Mouse (Mus musculus): Measurements from ENCODE around the gene Frmd4a. TPM values are rescaled to one million over a fixed set of nuclear protein-coding genes. Genes with fewer than 3 reads are reported as not detected.
"Not testable (repeated sequence)": the region's sequence is repeated elsewhere in the genome, so short reads cannot be mapped to it uniquely, and the experiment has no call there.

The Frmd4a gene
- polyA plus RNA-seq, 1 experiment from 2014 or later: 16.0 TPM

DNA sequence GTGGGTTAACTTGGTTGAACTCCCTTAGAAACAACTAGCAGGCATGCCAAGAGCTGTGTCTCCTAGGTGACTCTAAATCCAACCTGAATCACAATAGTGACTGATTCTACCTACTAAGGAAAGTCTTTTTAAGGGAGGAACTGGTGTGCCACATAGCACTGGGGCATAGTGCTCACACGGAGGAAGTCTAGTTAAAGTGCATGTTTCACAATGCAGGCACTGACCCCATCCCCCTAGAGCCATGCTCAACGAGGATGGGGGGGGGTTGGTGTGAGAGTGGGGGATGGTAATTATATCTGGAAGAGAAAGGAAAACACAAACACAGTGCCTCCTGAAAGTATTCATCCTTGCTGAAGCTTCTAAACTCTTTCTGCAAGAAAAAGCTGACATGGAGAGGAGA lies 533.9 kb downstream of the Frmd4a start:
- Histone ChIP-seq H3K36me3 (replicated peaks) (no peaks in the 10 kb centered on the region), H3K27me3 (no peaks in the 10 kb centered on the region), H3K4me2 (no peak overlapping the region), H3K9ac (no peak overlapping the region), H3K9me3 (replicated peaks) (no peaks in the 10 kb centered on the region), H3K4me3 (replicated peaks) (no peak overlapping the region), H3K27ac (replicated peaks) (peak overlapping the region; percentile 12; the same call in 1 of the 2 replicates), H3K4me1 (replicated peaks) (peaks cover 48% of the 10 kb centered on the region)
- ATAC-seq (ENCODE audit: insufficient read depth): no peak
- WGBS (ENCODE audit: insufficient replicate concordance): 13% methylated on average over 2 of the region's 2 CpGs

DNA sequence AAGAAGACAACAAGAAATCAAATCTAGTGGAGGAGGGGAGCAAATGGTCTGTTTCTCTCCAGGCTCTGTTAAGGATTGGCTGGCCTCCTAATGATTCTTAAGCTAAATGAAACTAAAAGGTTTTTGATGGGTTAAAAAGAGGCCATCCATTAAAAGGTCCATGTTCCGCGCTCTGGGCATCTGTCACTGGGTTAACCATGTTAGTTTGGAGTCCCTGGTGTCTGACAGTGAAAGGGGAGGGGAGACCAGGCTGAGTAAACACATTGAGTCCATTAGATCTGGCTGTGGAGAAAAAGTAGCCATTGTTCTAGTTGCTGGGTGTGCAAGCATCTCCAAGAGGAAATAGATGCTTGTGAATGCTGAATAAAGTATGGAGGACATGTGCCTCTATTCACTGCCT lies 534.3 kb downstream of the Frmd4a start:
- H3K27me3 ChIP-seq: no peaks in the 10 kb centered on the region
- no peak overlapping the region for H3K4me2 ChIP-seq
- peak overlapping the region; percentile 51 for H3K27ac ChIP-seq (replicated peaks)
- no peak overlapping the region for H3K4me3 ChIP-seq (replicated peaks)
- no peak overlapping the region for H3K9ac ChIP-seq
- 87% methylated on average over 2 of the region's 2 CpGs for WGBS (ENCODE audit: insufficient replicate concordance)
- H3K4me1 ChIP-seq (replicated peaks): peaks cover 49% of the 10 kb centered on the region
- no peaks in the 10 kb centered on the region for H3K9me3 ChIP-seq (replicated peaks)
- H3K36me3 ChIP-seq (replicated peaks): no peaks in the 10 kb centered on the region
- ATAC-seq (ENCODE audit: insufficient read depth): no peak

DNA sequence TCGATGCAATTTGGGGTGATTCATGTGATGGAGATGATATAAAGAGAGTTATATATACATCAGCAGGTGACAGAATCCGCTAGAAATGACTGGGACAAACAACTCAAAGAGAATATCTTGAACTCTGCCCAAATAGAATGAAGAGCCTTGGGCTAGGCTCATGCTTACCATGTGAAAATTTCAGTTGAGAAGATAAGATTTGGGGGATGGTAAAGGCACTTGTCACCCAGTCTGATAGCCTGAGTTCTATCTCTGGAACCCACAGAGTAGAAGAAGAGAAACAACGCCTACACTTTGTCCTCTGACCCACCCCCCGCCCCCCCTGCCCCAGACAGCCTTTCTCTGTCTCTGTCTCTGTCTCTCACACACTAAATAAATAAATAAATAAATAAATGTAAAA lies 535.0 kb downstream of the Frmd4a start:
- Histone ChIP-seq H3K27ac (replicated peaks) (peak overlapping the region; percentile 51), H3K4me1 (replicated peaks) (peaks cover 55% of the 10 kb centered on the region), H3K36me3 (replicated peaks) (no peaks in the 10 kb centered on the region), H3K4me3 (replicated peaks) (no peak overlapping the region), H3K4me2 (0 out of 2 replicates have a peak overlapping the region, but pooled peaks have one; percentile 2), H3K9ac (no peak overlapping the region), H3K27me3 (no peaks in the 10 kb centered on the region), H3K9me3 (replicated peaks) (no peaks in the 10 kb centered on the region)
- peak; percentile 77 for ATAC-seq (ENCODE audit: insufficient read depth)
- WGBS (ENCODE audit: insufficient replicate concordance): 42% methylated on average over 4 of the region's 4 CpGs

DNA sequence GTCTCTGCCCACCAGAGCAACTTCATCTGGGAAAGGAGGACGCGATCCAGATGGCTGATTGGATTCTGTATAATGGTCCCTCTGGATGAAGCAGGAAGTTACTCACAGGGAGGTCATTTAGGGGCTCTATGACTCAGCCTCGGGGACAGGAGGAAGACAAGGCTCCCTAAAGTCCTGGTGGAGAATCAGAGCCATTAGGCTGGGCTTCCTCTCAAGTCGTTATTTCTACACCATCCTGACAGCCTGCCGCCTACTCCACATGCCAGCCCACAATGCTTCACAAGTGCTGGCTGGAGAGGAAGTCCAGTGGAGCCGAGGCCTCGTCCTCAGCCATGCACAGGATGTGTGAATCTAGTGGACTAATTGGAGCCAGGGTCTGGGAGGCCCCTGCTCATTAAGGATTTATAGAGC lies 537.7 kb downstream of the Frmd4a start:
- Histone ChIP-seq H3K4me1 (replicated peaks) (peaks cover 70% of the 10 kb centered on the region), H3K4me2 (no peak overlapping the region), H3K27me3 (no peaks in the 10 kb centered on the region), H3K27ac (replicated peaks) (peak overlapping the region; percentile 34), H3K36me3 (replicated peaks) (no peaks in the 10 kb centered on the region), H3K4me3 (replicated peaks) (no peak overlapping the region), H3K9me3 (replicated peaks) (no peaks in the 10 kb centered on the region), H3K9ac (no peak overlapping the region)
- ATAC-seq (ENCODE audit: insufficient read depth): no peak
- 32% methylated on average over 7 of the region's 7 CpGs for WGBS (ENCODE audit: insufficient replicate concordance)

DNA sequence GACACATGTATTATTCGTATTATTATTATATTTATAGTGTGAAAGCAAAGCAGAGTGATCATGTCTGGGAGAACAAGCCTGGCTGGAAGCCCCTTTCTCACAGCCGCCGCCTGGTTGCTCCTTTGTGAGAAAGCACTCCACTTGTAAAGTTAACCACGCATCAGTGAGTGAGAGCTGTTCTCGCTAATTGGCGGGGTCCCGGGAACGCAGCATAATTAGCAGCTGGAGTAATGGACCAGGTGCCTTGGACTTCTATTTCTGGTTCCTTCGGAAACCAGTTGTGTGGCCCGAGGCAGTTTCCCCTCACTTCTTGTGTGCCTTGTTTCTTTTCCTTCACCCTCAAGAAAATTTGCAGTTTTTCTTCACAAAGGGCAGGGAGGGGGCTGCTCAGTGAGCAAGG lies 538.7 kb downstream of the Frmd4a start:
- H3K4me3 ChIP-seq (replicated peaks): no peak overlapping the region
- WGBS (ENCODE audit: insufficient replicate concordance): 80% methylated on average over 10 of the region's 10 CpGs
- H3K9ac ChIP-seq: no peak overlapping the region
- H3K27me3 ChIP-seq: no peaks in the 10 kb centered on the region
- H3K4me1 ChIP-seq (replicated peaks): peaks cover 69% of the 10 kb centered on the region
- peak overlapping the region; percentile 100; the same call in 1 of the 2 replicates for H3K27ac ChIP-seq (replicated peaks)
- no peak overlapping the region for H3K4me2 ChIP-seq
- no peaks in the 10 kb centered on the region for H3K36me3 ChIP-seq (replicated peaks)
- no peaks in the 10 kb centered on the region for H3K9me3 ChIP-seq (replicated peaks)
- ATAC-seq (ENCODE audit: insufficient read depth): no peak

DNA sequence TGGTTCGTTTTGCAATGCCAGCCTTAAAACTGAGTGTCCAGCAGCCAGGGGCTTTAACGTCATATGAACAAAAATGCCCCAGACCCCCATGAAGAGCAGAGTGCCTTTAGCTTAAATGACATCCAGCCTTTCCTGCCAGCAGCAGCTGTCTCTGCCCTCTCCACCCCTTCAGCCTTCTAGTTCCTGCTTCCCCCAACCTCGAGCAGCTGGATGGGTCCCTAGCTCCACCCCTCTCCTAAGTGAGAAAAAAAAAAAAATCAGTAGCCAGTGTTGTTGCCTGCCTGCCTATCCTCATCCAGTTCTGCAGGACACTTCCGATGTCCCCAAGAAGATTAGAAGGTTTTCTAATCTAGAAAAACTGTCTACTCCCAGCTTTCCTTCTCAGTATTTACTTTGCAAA lies 539.5 kb downstream of the Frmd4a start:
- H3K4me3 ChIP-seq (replicated peaks): peak overlapping the region; percentile 70; the same call in 1 of the 2 replicates
- H3K9ac ChIP-seq: peak overlapping the region; percentile 13; the same call in 1 of the 2 replicates
- no peaks in the 10 kb centered on the region for H3K36me3 ChIP-seq (replicated peaks)
- H3K4me1 ChIP-seq (replicated peaks): peaks cover 66% of the 10 kb centered on the region
- WGBS (ENCODE audit: insufficient replicate concordance): 14% methylated on average over 4 of the region's 4 CpGs
- peak overlapping the region; percentile 83 for H3K4me2 ChIP-seq
- no peaks in the 10 kb centered on the region for H3K27me3 ChIP-seq
- no peaks in the 10 kb centered on the region for H3K9me3 ChIP-seq (replicated peaks)
- no peak for ATAC-seq (ENCODE audit: insufficient read depth)
- peak overlapping the region; percentile 100 for H3K27ac ChIP-seq (replicated peaks)

DNA sequence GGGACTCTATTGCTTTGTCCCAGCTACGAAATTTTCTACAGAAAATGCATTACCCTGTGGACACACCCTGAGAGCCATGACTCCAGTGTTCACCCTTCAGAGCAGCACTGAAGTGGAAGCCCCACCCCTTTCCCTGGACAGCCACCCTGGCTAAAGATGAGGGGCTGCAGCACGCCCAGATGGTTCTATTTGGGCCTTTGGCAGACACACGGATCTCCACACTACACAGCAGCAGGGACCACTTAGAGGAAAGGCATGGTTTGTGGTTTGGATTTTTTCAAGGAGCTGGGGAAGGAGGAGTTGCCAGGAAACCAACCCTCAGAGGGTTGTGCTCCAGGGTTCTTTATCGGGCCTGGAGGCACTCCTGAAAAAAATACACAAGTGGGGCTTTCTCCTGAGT lies 539.9 kb downstream of the Frmd4a start:
- ATAC-seq (ENCODE audit: insufficient read depth): no peak
- peak overlapping the region; percentile 100 for H3K27ac ChIP-seq (replicated peaks)
- WGBS (ENCODE audit: insufficient replicate concordance): 20% methylated on average over 4 of the region's 4 CpGs
- no peaks in the 10 kb centered on the region for H3K36me3 ChIP-seq (replicated peaks)
- no peaks in the 10 kb centered on the region for H3K9me3 ChIP-seq (replicated peaks)
- H3K4me1 ChIP-seq (replicated peaks): peaks cover 66% of the 10 kb centered on the region
- peak overlapping the region; percentile 12; the same call in 1 of the 2 replicates for H3K9ac ChIP-seq
- no peaks in the 10 kb centered on the region for H3K27me3 ChIP-seq
- peak overlapping the region; percentile 70; the same call in 1 of the 2 replicates for H3K4me3 ChIP-seq (replicated peaks)
- H3K4me2 ChIP-seq: peak overlapping the region; percentile 83

DNA sequence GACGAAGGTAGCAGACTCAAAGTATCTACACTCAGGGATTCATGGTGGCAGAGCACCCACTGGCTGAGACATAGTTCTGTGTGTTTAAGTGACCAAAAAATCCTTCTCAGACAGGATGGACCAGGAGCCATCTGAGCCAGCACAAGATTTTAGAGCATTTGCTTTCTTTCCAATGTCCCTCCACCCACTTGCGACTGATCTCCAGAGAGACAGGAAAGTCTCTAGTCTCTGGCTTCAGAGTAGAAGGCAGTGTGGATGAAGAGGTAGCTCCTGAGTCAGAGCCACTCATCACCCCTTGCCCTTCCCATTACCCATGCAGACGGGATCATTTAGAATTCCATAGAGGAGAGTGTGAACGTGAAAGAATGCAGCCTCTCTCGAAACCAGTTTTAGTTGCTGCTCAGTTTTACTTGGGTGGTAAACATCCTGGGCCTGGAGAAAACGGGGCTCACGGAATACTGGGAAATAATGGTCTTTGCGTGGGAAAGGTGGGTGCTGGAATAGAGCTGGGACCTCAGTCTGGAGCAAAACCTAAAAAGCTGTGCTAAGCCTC lies 541.2 kb downstream of the Frmd4a start:
- Histone ChIP-seq H3K4me3 (replicated peaks) (peak overlapping the region; percentile 70), H3K27ac (replicated peaks) (peak overlapping the region; percentile 100), H3K27me3 (no peaks in the 10 kb centered on the region), H3K36me3 (replicated peaks) (peaks cover 8% of the 10 kb centered on the region), H3K4me2 (peak overlapping the region; percentile 83), H3K4me1 (replicated peaks) (peaks cover 70% of the 10 kb centered on the region), H3K9ac (peak overlapping the region; percentile 76), H3K9me3 (replicated peaks) (no peaks in the 10 kb centered on the region)
- ATAC-seq (ENCODE audit: insufficient read depth): no peak
- WGBS (ENCODE audit: insufficient replicate concordance): 11% methylated on average over 8 of the region's 8 CpGs

DNA sequence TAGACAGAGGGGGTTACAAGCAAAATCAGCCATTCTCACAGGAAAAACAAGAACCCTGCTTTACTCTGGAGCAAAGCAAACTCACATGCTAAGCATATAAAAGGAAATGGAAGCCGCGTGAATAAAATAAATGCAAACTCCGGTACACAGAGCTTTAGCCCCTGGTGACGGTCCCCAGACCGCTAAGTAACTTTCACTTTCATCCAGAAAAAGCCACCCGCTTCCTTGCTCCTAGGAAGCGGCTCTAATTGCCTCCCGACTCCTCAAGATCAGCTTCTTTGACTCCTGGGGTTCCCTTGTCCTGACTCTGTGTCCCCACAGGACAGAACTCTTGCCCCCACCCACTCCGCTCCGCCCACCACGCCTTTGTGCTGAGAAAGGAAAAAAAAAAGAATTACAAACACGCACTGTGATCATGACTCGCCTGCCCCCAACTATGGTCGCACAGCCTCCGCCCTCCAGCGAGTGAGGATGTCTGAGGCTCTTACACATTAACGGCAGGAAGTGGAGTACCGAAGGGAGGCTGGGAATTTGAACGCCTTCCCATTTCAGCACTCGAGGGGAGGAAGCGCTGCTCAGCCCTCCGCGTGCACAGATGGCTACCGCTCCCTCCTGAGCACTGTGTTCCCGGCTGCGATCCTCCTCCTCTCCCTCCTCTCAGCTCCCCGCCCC lies 541.8 kb downstream of the Frmd4a start:
- no peaks in the 10 kb centered on the region for H3K9me3 ChIP-seq (replicated peaks)
- ATAC-seq (ENCODE audit: insufficient read depth): peak; percentile 53
- peaks cover 75% of the 10 kb centered on the region for H3K4me1 ChIP-seq (replicated peaks)
- H3K36me3 ChIP-seq (replicated peaks): peaks cover 14% of the 10 kb centered on the region
- peak overlapping the region; percentile 76 for H3K9ac ChIP-seq
- under 1% methylated on average over 27 of the region's 27 CpGs for WGBS (ENCODE audit: insufficient replicate concordance)
- H3K4me2 ChIP-seq: peak overlapping the region; percentile 83
- peak overlapping the region; percentile 100 for H3K27ac ChIP-seq (replicated peaks)
- peak overlapping the region; percentile 70 for H3K4me3 ChIP-seq (replicated peaks)
- no peaks in the 10 kb centered on the region for H3K27me3 ChIP-seq

DNA sequence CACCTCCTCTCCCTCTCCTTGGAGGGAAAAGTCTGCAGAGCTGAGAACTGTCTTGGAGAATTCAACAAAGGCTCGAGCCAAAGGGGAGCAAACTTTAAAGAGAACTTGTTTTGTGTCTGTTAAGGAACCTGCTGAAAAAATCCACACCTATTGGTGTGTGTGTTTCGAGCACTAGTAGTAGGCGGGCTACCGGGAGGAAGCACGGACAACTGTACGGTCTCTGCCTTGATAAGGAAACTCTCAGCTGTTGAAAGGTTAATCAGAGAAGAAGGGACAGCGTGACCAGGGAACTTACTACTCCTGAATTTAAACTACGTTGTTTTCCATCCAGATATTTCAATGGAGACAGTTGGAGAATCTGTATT lies 542.3 kb downstream of the Frmd4a start:
- H3K27me3 ChIP-seq: no peaks in the 10 kb centered on the region
- peak overlapping the region; percentile 83 for H3K4me2 ChIP-seq
- peak overlapping the region; percentile 70 for H3K4me3 ChIP-seq (replicated peaks)
- peaks cover 80% of the 10 kb centered on the region for H3K4me1 ChIP-seq (replicated peaks)
- under 1% methylated on average over 8 of the region's 8 CpGs for WGBS (ENCODE audit: insufficient replicate concordance)
- H3K9me3 ChIP-seq (replicated peaks): no peaks in the 10 kb centered on the region
- ATAC-seq (ENCODE audit: insufficient read depth): peak; percentile 65
- peak overlapping the region; percentile 100 for H3K27ac ChIP-seq (replicated peaks)
- peaks cover 19% of the 10 kb centered on the region for H3K36me3 ChIP-seq (replicated peaks)
- H3K9ac ChIP-seq: peak overlapping the region; percentile 76

DNA sequence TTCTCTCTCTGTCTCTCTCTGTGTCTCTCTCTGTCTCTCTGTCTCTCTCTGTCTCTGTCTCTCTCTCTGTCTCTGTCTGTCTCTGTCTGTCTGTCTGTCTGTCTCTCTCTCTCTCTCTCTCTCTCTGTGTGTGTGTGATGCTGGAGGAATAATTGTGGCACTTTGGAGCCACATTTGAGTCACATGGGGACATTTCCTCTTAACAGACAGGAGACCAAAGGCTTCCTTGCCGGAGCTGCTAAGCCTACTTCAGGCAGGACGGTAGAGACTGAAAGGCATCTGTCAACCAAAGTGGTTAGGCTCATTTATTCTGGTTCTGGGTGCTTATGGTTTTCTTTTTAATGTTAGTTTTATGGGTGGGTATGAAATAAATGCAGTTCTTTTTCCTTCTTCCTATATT lies 543.0 kb downstream of the Frmd4a start:
- Histone ChIP-seq H3K4me2 (peak overlapping the region; percentile 83), H3K36me3 (replicated peaks) (peaks cover 25% of the 10 kb centered on the region), H3K4me1 (replicated peaks) (peaks cover 80% of the 10 kb centered on the region), H3K4me3 (replicated peaks) (peak overlapping the region; percentile 70), H3K9ac (peak overlapping the region; percentile 76), H3K27ac (replicated peaks) (peak overlapping the region; percentile 100)
- 8% methylated on average over 2 of the region's 2 CpGs for WGBS (ENCODE audit: insufficient replicate concordance)
- not testable (repeated sequence) for H3K27me3 ChIP-seq; H3K9me3 ChIP-seq (replicated peaks); ATAC-seq (ENCODE audit: insufficient read depth)

All from liver, embryonic 15.5 days (tissue).